Mouse (Mus musculus) megakaryocyte, embryonic 14.5 days (primary cell): ENCODE measurements around the gene Map3k11. TPM values are rescaled to one million over a fixed set of nuclear protein-coding genes. Genes with fewer than 3 reads are reported as not detected.

Experiments used
- H3K27me3 ChIP-seq: replicated peaks from 2 replicates; pipeline ENCODE3; 2012; ENCODE audit warnings: inconsistent platforms
- H3K36me3 ChIP-seq: replicated peaks from 2 replicates; pipeline ENCODE3; 2012; ENCODE audit warnings: low read length, inconsistent platforms, mixed read lengths
- H3K4me1 ChIP-seq: 2 replicates; pipeline ENCODE4 v1.6.1; 2012; ENCODE audit warnings: inconsistent platforms
- H3K4me3 ChIP-seq: replicated peaks from 2 replicates; pipeline ENCODE3; 2012; ENCODE audit warnings: moderate library complexity, mild to moderate bottlenecking, inconsistent platforms
- H3K9me3 ChIP-seq: 2 replicates; pipeline ENCODE4 v1.6.1; 2012; ENCODE audit warnings: inconsistent platforms
- FLI1 ChIP-seq: IDR thresholded peaks from 2 replicates; pipeline ENCODE4 v1.6.1; 2012; ENCODE audit warnings: low read length, inconsistent platforms, mixed read lengths
- GATA1 ChIP-seq: IDR thresholded peaks from 3 replicates; pipeline ENCODE4 v1.6.1; 2012; ENCODE audit warnings: mixed read lengths, low read length, inconsistent platforms, borderline replicate concordance
- polyA plus RNA-seq: library from polyadenylated mRNA; stranded (reverse); fragments of >175 nt; gene quantifications from 2 replicates; pipeline ENCODE4 v1.2.3, GENCODE M21; 2012; ENCODE audit warnings: low replicate concordance; ENCODE audit not compliant: insufficient read depth

Map3k11 gene
- polyA plus RNA-seq, 1 experiment: 156 TPM

GRCm38 (mm10) chr19:5651502-5652274 is 36.9 kb upstream of the Map3k11 start:
- Histone ChIP-seq H3K9me3 (no peaks in the 10 kb centered on the region), H3K27me3 (no peaks in the 10 kb centered on the region), H3K4me1 (peaks cover 39% of the 10 kb centered on the region), H3K36me3 (peaks cover 90% of the 10 kb centered on the region), H3K4me3 (no peak overlapping the region)
- TF ChIP-seq GATA1 (no peak), FLI1 (no peak)

DNA sequence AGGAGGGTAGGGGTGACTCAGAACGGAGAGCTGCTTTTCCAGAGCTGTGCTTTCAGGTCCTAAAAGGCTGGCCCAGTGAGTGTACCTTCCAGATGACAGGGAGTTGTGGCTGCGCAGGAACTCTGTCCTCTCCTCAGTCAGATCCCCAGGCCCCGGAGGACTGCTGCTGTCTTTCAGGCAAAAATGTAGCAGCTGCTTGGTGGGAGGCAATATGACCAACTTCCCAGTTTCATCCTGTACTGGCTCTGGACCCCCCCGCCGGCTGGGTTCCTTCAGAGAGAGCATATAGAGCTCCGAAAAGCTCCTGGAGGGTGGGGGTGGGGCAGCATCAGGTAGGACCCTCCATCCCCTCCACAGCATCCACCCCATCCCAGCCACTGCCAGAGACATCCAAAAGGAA is 36.0 kb upstream of the Map3k11 start:
- no peak overlapping the region for H3K4me3 ChIP-seq
- H3K9me3 ChIP-seq: no peaks in the 10 kb centered on the region
- H3K27me3 ChIP-seq: no peaks in the 10 kb centered on the region
- TF ChIP-seq FLI1 (no peak), GATA1 (no peak)
- peaks cover 35% of the 10 kb centered on the region for H3K4me1 ChIP-seq
- H3K36me3 ChIP-seq: peaks cover 89% of the 10 kb centered on the region

- H3K4me3 ChIP-seq: no peak overlapping the region
- H3K27me3 ChIP-seq: no peaks in the 10 kb centered on the region
- TF ChIP-seq FLI1 (no peak), GATA1 (no peak)
- H3K4me1 ChIP-seq: peaks cover 28% of the 10 kb centered on the region
- peaks cover 93% of the 10 kb centered on the region for H3K36me3 ChIP-seq
- H3K9me3 ChIP-seq: no peaks in the 10 kb centered on the region
Measured at GRCm38 (mm10) chr19:5653969-5654719, 34.4 kb upstream of the Map3k11 start.

DNA sequence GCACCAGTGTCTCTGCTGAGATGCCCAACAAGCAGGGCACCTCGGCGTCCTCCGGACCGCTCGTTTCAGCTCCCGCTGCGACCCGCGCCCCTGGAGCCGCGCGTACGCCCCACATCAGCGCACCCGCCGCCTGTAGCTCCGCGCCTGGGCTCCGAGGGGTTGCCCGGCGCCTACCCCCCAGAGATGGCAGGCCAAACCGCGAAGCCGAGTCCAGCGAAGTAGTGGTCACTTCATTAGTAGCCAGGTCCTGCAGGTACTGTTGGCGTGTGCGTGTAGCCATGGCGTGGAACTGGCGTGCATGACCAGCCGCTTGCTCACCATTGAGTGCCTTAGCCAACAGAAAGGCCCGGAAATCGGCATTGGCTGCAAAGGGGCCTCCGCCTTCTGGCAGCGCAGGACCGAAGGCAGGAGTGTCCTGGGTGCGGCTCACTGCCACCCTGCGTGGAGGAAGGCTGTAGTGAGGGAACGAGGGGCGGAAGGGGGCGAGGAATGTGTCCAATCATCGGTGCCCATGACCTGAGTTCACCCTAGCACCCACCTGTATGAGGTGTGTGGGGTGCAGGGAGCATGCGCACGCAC is 33.7 kb upstream of the Map3k11 start:
- Histone ChIP-seq H3K4me3 (peak overlapping the region; percentile 24), H3K36me3 (peaks cover 94% of the 10 kb centered on the region), H3K9me3 (no peaks in the 10 kb centered on the region), H3K27me3 (no peaks in the 10 kb centered on the region), H3K4me1 (peaks cover 27% of the 10 kb centered on the region)
- TF ChIP-seq FLI1 (no peak), GATA1 (no peak)

- Histone ChIP-seq H3K36me3 (peaks cover 76% of the 10 kb centered on the region), H3K4me1 (peaks cover 86% of the 10 kb centered on the region), H3K4me3 (peak overlapping the region; percentile 85), H3K9me3 (no peaks in the 10 kb centered on the region), H3K27me3 (no peaks in the 10 kb centered on the region)
- TF ChIP-seq FLI1: no peak
- no peak for TF ChIP-seq GATA1
Measured at GRCm38 (mm10) chr19:5660942-5661751, 27.4 kb upstream of the Map3k11 start.

GRCm38 (mm10) chr19:5662310-5662709 is 26.2 kb upstream of the Map3k11 start:
- H3K4me1 ChIP-seq: peaks cover 91% of the 10 kb centered on the region
- no peaks in the 10 kb centered on the region for H3K27me3 ChIP-seq
- no peak for TF ChIP-seq GATA1
- TF ChIP-seq FLI1: no peak
- H3K9me3 ChIP-seq: no peaks in the 10 kb centered on the region
- peak overlapping the region; percentile 98 for H3K4me3 ChIP-seq
- H3K36me3 ChIP-seq: peaks cover 77% of the 10 kb centered on the region

DNA sequence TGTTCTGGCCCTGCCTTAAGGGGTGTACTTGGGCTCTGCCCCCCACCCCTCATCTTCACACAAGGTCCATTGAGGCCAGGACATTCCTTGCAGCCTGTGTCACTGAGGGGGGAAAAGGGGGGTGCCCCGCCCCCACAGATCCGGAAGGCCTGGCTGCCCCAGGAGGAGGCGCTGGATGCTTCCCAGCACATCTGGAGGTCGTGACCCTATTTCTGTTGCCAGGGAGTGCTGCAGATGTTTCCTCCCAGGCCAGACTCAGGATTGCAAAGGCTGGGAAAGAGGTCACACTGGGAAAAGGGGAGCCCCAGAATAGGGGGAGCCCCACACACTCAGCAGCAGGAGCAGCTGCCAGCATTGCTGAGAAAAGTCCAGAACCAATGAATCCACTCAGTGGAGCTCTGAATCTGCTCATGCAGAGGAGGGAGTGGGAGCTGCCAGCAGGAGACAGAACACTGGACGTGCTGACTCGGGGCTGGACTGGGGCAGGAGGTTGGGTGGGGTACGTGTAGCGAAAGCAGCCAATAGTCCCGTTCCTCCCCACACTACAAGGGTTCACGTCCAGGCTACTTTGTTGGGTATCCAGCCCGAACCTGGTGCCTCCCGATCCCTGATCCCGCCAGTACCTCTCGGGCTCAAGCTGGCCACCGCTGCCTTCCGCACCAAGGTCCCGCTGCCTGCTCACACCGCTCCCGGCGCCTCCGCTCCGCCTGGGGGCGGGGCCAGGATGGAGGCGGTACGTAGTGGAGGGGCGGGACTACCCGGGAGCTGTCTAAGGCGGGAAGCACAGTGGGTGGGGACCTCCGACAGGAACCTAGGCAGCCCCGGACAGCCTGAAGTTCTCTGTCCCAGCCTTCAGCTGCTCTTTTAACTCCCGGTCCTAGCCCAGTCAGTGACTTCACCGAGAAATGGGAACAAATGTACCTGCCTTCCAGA is 25.3 kb upstream of the Map3k11 start, which contains the start of gene Sipa1:
TSS of gene Sipa1 (minus strand) at position 727 of the 933 bp plus-strand sequence.
- TF ChIP-seq GATA1: no peak
- Histone ChIP-seq H3K9me3 (no peaks in the 10 kb centered on the region), H3K4me3 (peak within 1 kb of the TSS; percentile 98), H3K27me3 (no peaks in the 10 kb centered on the region), H3K36me3 (peaks cover 77% of the 10 kb centered on the region), H3K4me1 (peaks cover 82% of the 10 kb centered on the region)

DNA sequence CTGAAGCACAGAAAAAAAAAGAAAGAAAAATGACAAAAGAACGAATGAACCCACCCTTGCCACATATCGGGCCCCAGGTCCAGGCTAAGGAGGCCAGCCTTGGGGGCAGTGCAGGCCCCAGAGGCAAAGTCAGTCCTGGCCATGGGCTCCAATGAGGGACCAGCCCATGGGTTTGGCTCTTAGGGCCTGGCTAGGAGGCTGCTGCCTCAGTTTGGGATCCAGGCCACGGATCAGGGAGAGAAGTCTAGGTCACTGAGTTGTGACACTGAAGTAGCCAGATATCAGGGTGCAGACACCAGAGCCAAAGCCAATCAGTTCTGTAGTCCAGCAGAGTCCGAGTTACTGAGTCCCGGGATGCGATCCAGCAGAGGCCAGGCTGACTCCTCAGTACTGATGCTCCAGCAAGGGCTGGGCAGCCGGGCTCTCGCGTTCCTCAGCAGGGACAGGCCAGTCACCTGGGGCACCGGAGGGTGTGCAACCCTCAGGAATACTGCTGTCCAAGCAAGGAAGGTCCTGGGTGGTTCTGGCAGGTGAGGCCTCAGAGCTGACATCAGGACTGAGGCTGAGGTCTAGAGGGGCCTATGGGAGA is 23.8 kb upstream of the Map3k11 start:
- TF ChIP-seq GATA1 (no peak), FLI1 (no peak)
- H3K4me3 ChIP-seq: no peak overlapping the region

More for the DNA sequence above, 23.8 kb upstream of the Map3k11 start:
- peaks cover 81% of the 10 kb centered on the region for H3K4me1 ChIP-seq
- no peaks in the 10 kb centered on the region for H3K9me3 ChIP-seq
- peaks cover 78% of the 10 kb centered on the region for H3K36me3 ChIP-seq
- no peaks in the 10 kb centered on the region for H3K27me3 ChIP-seq
